In the genomic region with DNA sequence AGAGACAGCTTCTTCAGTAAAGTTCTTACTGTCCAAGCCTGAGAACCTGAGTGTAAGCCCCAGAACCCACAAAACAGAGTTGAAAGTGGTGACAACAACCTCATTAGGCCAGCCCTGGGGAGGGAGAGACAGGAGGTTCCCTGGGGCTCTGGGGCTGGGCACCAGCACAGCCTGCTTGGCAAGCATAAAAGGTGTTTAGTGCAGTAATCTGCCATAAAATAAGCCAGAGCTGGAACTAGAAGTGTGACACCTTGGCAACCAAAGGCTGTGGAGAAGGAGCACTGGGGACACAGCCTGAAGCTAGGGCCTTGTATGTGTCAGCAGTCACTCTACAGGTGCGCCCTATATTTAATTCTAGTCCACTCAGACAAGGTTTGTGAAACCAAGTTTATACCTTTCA, we compare ENCODE assay signal across 13 mouse cellular contexts.
DNase-seq lines count a peak whose midpoint lies in the region; ATAC-seq and TF ChIP-seq lines count a peak whose summit lies in the region.
"Had no signal": no experiment of that assay in that cellular context is flagged by ENCODE, and none has a peak within 500 bp of the region (broad histone marks: within the 10 kb centered on the region; RNA-seq: fewer than 3 reads in every experiment).

No protein-coding gene starts in this region.

- no peak for TF ChIP-seq POLR2A in cerebellum, adult 2 months (IDR thresholded peaks at IDR 0.05; ENCODE audit: borderline replicate concordance, insufficient read depth, low read length)

- peak; percentile 55 for ATAC-seq in forebrain, embryonic 15.5 days (replicated peaks)

- H3K4me2 ChIP-seq in forebrain, embryonic 15.5 days (replicated peaks) = no peak overlapping the region
- H3K4me2 ChIP-seq: hindbrain, embryonic 15.5 days; lung, embryonic 15.5 days; midbrain, embryonic 11.5 days had no signal

- no peak overlapping the region for H3K9ac ChIP-seq in forebrain, embryonic 15.5 days (replicated peaks)
- H3K9ac ChIP-seq: hindbrain, embryonic 15.5 days; lung, embryonic 15.5 days had no signal

- H3K27me3 ChIP-seq in cerebellum, adult 2 months (ENCODE audit: control insufficient read depth, insufficient read depth, low read length) = no peaks in the 10 kb centered on the region
- no peaks in the 10 kb centered on the region for H3K27me3 ChIP-seq in forebrain, embryonic 15.5 days
- H3K27me3 ChIP-seq: hindbrain, embryonic 15.5 days; lung, embryonic 15.5 days had no signal

- no peaks in the 10 kb centered on the region for H3K9me3 ChIP-seq in forebrain, embryonic 15.5 days
- H3K9me3 ChIP-seq: hindbrain, embryonic 15.5 days; lung, embryonic 15.5 days had no signal

- H3K27ac ChIP-seq in cerebellum, adult 2 months (ENCODE audit: insufficient read depth, low read length) = no peak overlapping the region
- peak overlapping the region; percentile 41 for H3K27ac ChIP-seq in forebrain, embryonic 15.5 days (replicated peaks)
- H3K27ac ChIP-seq: hindbrain, embryonic 15.5 days; lung, embryonic 15.5 days had no signal

- TF ChIP-seq CTCF in cerebellum, adult 2 months (IDR thresholded peaks at IDR 0.05; ENCODE audit: borderline replicate concordance, insufficient read depth, low read depth, low read length) = no peak

- peak; percentile 25 to 56 for DNase-seq in heart, adult 18-20 months
- DNase-seq in heart, adult 11 months = no peak
- DNase-seq in Muller cell, postnatal 12 days (ENCODE audit: inconsistent ontology term) = peak; percentile 43
- peak; percentile 40 to 76 for DNase-seq in cerebellum, adult 2 months
- no peak for DNase-seq in embryo, embryonic 10 days (ENCODE audit: low spot score)
- DNase-seq in spleen, adult 12 weeks (ENCODE audit: low spot score) = no peak
- DNase-seq in spleen, postnatal 4 days (ENCODE audit: low spot score in 2 of 2) = no peak
- DNase-seq: kidney, postnatal 4 days; right cerebral cortex, postnatal 25 days had no signal

- H3K4me1 ChIP-seq in cerebellum, adult 2 months (ENCODE audit: control insufficient read depth, insufficient read depth, low read length) = peaks cover 5% of the 10 kb centered on the region; the same call in 1 of the 2 replicates
- peaks cover 8% of the 10 kb centered on the region for H3K4me1 ChIP-seq in forebrain, embryonic 15.5 days
- H3K4me1 ChIP-seq: hindbrain, embryonic 15.5 days had no signal

- WGBS in cerebellum, adult 2 months = 74% methylated on average over 1 of the region's 1 CpGs
- 75% methylated on average over 1 of the region's 1 CpGs for WGBS in forebrain, embryonic 15.5 days

- H3K36me3 ChIP-seq in forebrain, embryonic 15.5 days = no peaks in the 10 kb centered on the region
- H3K36me3 ChIP-seq: hindbrain, embryonic 15.5 days; lung, embryonic 15.5 days had no signal

- no peak overlapping the region for H3K4me3 ChIP-seq in cerebellum, adult 2 months (replicated peaks; ENCODE audit: insufficient read depth, low read depth, low read length)
- H3K4me3 ChIP-seq in forebrain, embryonic 15.5 days = no peak overlapping the region
- H3K4me3 ChIP-seq: hindbrain, embryonic 15.5 days; lung, embryonic 15.5 days had no signal

Comparison
In these comparisons a context has a peak if more than half of its experiments do, and no peak if none do; other contexts are left out.
1. DNase-seq: peak in heart, adult 18-20 months (2 of 2), Muller cell, postnatal 12 days (single experiment) and cerebellum, adult 2 months (2 of 2); none in heart, adult 11 months (single experiment), embryo, embryonic 10 days (single experiment), spleen, adult 12 weeks (single experiment) and spleen, postnatal 4 days (0 of 2).